Mouse (Mus musculus): ENCODE results near the gene Mob4.

Gene Mob4

DNA sequence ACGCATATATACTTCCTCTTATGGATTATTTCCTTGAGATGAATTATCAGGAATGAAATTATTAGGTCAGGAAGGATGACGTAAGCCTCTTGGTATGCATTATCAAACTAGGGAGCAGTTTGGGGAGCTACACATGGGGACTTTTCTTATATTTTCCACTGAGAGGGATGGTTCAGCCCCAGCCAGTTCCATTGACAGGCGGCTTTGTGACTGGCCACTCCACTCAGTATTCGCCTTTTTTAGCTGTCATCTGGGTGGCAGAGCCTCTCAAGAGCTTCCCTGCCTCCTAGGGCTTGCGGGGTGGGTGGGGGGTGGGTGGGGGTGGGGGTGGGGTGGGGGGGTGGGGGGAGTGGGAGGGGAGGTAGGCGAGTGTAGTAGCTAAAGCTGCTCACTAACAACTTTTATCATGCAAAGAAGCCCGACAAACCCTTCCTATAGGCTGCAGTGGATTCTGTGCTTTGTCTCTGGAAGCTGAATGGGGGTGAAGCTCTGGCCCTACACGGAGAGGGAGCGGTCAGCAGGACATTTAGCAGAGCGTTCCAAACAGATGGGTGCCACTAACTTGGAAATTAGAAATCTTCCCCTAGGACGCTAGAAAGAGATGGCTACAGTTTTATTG is 55.7 kb downstream of the Mob4 start:
- no peak for DNase-seq (ENCODE audit: low spot score)

DNA sequence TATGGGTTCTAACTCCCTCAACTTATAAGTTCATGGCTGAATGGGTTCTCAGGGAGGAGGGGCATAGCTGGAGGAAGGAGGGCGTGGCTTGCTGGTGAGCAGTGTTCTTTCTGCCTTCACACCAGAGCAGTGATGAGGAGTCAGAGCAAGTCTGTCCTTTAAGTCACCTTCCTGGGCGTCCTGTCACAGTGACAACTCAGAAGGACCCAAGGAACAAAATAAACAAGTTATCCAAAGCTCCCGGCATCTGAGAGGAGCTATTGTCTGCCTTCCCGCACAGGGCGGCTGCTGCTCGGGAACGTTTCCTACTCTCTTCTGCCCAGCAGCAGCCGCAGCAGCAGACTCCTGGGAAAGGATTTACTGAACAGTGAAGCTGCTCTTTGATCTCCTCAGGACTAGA is 61.0 kb downstream of the Mob4 start:
- peak; percentile 12 for DNase-seq (ENCODE audit: low spot score)

GRCm38 (mm10) chr1:55192824-55193223 is 61.8 kb downstream of the Mob4 start:
- no peak for DNase-seq (ENCODE audit: low spot score)

DNA sequence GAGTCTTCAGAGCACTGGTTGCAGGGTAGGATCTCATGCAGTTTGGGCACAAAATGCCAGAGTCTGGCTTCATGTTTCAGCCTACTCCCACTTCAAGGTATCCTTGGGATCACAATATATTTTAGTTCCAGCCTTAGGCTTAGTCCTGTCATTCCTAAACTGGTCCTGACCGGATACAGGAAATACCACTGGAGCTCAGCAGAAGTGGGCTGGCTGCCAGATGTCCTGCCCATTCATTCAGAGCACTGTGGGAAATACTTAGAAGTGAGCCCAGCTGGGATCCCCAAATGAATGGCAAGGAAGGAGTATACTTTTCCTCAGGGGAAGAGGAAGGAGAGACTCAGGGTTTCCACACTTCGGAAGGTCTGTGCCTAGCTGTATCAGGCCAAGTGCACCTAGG is 62.3 kb downstream of the Mob4 start:
- DNase-seq (ENCODE audit: low spot score) = peak; percentile 16

- DNase-seq (ENCODE audit: low spot score) = no peak
Observed at GRCm38 (mm10) chr1:55194064-55194915, 63.3 kb downstream of the Mob4 start.

- DNase-seq (ENCODE audit: low spot score) = no peak
Observed at GRCm38 (mm10) chr1:55195021-55195420, 64.0 kb downstream of the Mob4 start.

DNA sequence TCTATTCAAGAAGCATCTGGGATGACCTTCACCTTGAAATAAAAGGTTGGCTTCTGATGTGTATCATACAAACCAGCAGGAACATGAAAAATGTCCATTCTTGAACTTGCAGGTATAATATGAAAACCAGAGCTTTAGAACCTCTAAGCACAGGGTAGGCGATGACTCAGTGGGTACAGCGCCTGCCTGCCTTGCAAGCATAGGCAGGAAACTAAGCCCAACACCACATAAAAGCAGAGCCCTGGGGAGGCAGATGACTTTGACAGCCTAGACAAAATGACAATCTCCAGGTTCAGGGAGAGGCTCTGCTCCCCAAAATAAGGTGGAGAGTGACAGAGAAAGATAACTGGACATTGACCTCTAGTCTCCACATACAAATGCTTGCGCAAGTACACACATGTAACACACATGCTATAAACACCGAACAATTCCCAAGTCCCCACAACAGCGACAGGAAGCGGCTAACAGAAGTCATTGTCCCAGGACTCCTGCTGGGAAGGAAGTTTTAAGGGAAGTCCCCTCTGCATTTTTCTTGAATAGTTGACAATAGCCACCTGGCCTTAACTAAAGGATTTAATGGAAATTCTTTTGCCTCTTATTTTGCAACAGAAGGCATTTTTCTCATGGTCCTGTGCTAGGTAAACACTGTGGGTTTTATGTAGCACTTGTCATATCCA is 65.4 kb downstream of the Mob4 start:
- no peak for DNase-seq (ENCODE audit: low spot score)

DNA sequence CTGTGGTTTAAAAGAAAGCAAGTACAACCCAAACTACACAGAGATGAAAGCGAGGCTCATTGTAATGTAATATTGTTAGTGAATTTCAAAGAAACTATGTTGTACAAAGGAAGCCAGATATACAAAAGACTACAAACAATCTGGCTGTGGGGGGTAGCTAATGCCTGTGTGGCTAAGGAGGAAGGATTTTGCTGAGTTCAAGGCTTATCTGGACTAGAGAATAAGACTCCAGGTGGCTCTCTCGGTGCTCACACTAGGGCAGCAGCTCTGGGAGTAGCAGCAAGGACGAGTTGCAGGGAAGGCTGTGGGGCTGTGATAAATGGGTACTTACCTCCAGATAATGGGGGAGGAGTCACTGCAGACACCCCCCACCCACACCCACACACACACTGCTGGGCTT is 67.7 kb downstream of the Mob4 start:
- no peak for DNase-seq (ENCODE audit: low spot score)

- DNase-seq (ENCODE audit: low spot score) = peak; percentile 27
Observed at GRCm38 (mm10) chr1:55201850-55202752, 71.1 kb downstream of the Mob4 start.

All from MN1 (cell line).